Mouse (Mus musculus) adrenal gland, adult 10 weeks (tissue): Measurements from ENCODE around the gene Atn1. TPM values are rescaled to one million over a fixed set of nuclear protein-coding genes. Genes with fewer than 3 reads are reported as not detected.

Experiments used
- polyA plus RNA-seq: library from polyadenylated mRNA; stranded (reverse); fragments of 350-450 nt; fragmentation: Illumina TruSeq; extraction: RNeasy Lipid Tissue Mini Kit (QIAGEN cat#74804); gene quantifications from one replicate; pipeline ENCODE4 v1.2.3, GENCODE M21; 2014; ENCODE audit warnings: low read depth, low replicate concordance

Atn1 gene
- 1.3 TPM for polyA plus RNA-seq

DNA sequence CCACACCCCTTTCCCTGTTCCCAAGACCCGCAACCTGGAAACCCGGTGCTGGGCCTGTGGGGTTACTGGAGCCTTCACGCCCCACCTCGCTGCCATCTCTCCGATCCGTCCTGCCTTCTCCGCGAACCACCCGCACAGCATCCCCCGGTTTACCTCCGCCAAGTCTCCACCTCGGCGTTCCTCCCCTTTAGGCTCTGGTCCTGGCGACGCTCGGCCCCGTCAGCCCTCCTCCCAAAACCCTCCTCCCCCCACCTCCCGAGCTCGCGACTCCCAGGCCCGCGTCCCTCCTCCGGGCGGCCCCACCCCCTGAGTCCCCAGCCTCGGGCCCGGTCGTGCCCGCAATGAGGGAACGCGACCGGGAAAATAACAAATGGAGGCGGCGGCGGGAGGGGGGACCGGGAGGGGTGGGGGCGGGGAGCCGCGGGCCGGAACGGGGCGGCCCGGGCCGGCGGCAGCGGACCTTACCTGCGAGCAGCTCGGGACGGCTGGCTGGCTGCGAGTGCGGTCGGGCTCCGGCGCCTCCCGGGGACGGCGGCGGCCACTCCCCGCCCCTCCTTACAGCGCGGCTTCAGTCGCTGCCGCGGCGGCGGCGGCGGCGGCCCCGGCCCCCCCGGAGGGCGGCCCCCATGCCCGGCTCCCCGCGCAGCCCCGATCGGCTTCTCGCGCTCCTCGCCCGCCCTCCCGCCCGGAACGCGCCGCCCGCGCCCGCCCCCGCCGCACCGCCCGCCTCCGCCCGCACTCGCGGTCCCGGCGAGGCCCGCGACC is at the start of gene Atn1, which contains the start of gene Gm45234:
Gene Atn1 (minus strand): TSS at position 694 of the 765 bp plus-strand sequence.
Gene Gm45234 (minus strand): TSS at position 191 of the 765 bp plus-strand sequence.

DNA sequence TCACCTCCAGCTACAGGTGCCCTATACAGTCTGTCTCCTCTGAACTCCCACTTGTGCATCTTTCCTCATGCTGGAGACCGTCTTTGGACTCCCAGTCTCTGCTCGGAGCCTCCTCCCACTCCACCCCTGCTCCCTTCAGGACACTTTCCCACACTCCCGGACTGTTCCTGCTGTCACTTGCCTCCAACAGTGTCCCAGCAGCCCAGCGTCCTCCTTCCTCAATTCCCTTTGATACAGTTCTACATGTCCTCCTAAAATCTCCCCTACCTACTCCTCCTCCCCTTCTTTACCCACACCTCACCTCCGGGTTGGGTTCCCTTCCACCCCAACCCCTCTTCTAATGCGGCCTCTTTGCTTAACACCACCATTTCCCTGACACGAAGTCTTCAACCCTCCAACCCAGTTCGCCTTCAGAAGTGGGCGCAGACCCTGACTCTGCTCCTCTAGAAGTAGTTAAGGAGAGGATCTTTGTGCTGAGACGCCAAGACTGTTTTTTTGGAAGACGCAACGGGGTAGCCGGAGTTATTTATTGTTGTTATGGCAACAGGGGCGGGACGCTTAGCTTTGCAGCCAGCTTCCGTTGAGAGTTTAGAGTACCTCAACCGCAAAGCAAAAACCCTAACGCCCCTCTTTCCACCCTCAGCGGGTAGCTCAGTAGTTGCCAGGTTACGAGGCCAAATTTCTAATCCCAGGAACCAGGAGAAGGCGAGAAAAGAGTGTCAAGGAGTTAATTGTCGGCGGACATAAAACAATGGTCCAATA is 23.1 kb upstream of the Atn1 start, which contains the start of gene Lrrc23:
Gene Lrrc23 (minus strand): TSS at position 506 of the 762 bp plus-strand sequence.

DNA sequence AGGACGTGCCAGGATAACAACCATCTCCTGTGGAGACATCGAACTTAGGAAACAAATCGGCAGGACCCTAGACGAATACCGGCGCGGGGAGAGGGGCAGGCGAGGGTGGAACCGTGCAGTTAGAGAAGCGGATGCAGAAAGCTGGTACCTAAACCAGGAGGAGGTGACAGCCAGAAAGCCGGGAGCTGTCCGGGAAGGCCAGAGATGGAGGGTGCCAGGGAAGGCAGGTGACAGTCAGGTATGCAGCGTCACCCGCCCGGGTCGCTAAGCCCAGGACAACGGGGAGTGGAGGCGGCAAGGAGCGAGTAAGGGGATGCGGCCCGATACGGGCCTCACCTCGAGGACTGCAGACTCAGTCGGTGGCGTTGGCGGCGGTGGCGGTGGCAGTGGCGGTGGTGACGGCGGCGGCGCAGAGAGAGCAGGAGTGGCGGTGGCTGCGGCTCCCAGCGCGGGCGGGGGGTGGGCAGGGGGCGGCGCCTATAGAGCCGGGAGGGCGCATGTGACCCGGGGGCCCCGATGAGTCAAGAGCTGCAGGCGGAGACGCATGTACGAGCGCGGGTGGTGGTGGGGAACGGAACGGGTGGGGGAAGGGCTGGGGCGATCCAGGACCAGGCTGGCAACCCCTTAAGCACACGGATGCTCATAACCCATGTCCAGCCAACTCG is 12.9 kb upstream of the Atn1 start, which contains the start of gene Eno2:
Gene Eno2 (minus strand): TSS at position 573 of the 665 bp plus-strand sequence.

DNA sequence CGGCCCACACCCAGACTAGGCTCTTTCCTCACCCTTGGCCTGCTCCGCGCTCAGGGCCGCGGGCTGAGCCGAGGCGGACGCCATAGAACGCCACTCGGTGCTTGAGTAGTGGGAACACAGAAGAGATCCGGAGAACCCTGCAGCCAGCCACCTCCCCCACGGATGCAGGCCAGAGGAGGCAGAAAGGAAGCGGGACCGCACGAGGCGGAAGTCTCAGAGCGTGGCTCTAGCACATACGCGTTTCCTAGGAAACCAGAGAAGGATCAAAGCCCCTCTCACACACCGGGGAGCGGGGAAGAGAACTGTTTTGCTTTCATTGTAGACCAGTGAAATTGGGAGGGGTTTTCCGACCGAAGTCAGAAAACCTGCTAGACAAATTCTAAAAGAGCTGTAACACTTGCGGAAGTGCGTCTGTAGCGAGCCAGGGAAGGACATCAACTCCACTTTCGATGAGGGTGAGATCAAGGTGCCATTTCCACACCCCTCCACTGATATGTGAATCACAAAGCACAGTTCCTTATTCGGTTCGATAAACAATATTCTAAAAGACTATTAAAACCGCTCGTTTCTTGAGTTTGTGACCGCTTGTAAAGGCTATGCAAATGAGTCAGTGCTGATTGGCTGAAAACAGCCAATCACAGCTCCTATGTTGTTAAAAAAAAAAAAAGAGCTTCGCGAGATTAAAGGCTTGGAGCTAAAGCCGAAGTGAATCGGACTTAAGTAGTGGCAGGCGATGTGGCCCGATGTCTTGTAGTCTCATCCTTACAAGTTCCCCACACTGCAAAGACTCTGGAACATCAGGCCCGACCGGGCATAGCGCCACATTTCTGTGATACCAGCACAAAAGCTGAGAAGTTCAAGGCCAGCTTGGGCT is 15.2 kb downstream of the Atn1 start, which contains the start of gene Grcc10:
Gene Grcc10 (minus strand): TSS at position 487 of the 874 bp plus-strand sequence.

DNA sequence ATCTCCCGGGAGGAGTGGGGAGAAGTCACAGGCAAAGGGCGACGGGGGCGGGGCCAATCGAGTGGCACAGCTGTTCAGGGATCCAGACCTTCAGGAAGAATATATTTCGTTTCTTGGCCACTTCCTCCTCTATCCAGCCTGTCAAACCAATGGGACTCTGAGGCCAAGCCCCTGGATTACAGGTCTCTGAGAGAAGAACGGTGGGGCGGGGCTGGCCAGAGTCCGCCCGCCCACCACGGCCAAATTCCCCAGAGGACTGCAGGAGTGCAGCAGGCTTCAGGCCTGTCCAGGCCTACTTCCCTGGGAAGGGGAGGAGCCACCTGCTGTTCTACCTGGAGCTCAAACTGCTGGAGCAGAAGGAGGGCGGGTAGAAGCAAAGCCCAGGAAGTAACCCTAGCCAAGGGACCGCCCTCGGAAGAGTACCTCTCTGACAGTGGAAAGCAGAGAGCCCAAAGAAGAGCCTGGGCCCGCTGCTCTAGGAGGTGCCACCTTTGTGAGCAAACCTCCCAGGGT is 17.8 kb downstream of the Atn1 start, which contains the start of gene Ptpn6:
Gene Ptpn6 (minus strand): TSS at position 204 of the 513 bp plus-strand sequence.

DNA sequence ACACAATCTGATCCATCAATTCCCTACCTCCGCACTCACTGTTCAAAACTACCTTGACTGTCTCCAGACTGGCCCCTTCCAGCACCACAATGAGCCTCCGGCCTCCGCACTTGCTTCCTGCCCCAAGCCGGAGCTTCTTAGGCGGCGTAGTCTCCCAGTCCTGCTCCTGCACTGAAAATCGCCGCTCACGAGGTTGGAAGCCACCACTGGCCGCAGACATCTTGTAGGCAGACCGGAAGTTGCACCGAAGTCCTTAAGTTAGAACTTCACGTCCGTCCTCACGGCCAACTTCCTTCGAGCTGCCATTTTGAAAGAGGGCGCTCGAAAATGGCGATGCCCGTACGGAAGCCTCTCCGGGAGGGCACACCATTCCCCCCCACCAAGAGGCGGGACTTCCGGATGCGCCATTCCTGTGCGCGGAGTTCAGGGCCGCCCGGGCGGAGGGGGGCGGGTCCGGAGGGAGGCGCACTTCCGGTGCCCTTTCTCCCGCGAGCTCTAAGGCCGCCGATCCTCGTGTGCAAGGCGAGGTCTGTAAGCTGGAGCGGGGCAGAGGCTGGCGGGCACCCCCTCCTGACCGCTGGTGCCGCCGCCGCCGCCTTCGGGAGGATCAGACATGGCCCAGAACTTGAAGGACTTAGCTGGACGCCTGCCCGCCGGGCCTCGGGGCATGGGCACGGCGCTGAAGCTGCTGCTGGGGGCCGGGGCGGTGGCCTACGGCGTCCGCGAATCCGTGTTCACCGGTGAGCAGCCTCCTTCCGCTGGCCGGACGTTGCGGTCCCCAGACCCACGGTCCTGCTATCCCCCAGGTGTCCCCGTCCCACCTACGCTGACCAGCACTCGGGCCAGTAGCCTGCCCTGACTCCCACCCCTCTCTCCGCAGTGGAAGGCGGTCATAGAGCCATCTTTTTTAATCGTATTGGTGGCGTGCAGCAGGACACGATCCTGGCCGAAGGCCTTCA is 44.2 kb downstream of the Atn1 start, which contains the start of the genes Emg1 and Phb2:
Gene Emg1 (minus strand): TSS at position 355 of the 959 bp plus-strand sequence.
Gene Phb2 (plus strand): TSS at position 513 of the 959 bp plus-strand sequence.

Other genes starting within 250 kb of the Atn1 start
- 19.7 TPM for gene C1ra, start 244.1 kb downstream of the Atn1 start, polyA plus RNA-seq
- gene C1s1, start 214.2 kb downstream of the Atn1 start, polyA plus RNA-seq = 62.6 TPM
- gene C1rb, start 186.2 kb downstream of the Atn1 start, polyA plus RNA-seq = 0.29 TPM
- gene C1s2, start 120.4 kb downstream of the Atn1 start, polyA plus RNA-seq = 0.29 TPM
- gene Lpcat3, start 93.5 kb downstream of the Atn1 start, polyA plus RNA-seq = 56.7 TPM
- 16.4 TPM for gene Emg1, start 44.3 kb downstream of the Atn1 start, polyA plus RNA-seq
- gene Phb2, start 44.2 kb downstream of the Atn1 start, polyA plus RNA-seq = 35.9 TPM
- gene Ptpn6, start 17.8 kb downstream of the Atn1 start, polyA plus RNA-seq = 1.5 TPM
- 4.3 TPM for gene Grcc10, start 15.2 kb downstream of the Atn1 start, polyA plus RNA-seq
- gene Gm45234, start 503 bp downstream of the Atn1 start, polyA plus RNA-seq = not detected
- gene Eno2, start 13.1 kb upstream of the Atn1 start, polyA plus RNA-seq = 2.2 TPM
- not detected for gene Lrrc23, start 23.2 kb upstream of the Atn1 start, polyA plus RNA-seq
- not detected for gene Spsb2, start 52.1 kb upstream of the Atn1 start, polyA plus RNA-seq
- 34.6 TPM for gene Tpi1, start 57.8 kb upstream of the Atn1 start, polyA plus RNA-seq
- 34.7 TPM for gene Usp5, start 73.0 kb upstream of the Atn1 start, polyA plus RNA-seq
- gene Cdca3, start 73.0 kb upstream of the Atn1 start, polyA plus RNA-seq = 1.5 TPM
- gene Gnb3, start 83.8 kb upstream of the Atn1 start, polyA plus RNA-seq = 0.35 TPM
- 0.93 TPM for gene P3h3, start 101.2 kb upstream of the Atn1 start, polyA plus RNA-seq
- not detected for gene Gpr162, start 107.5 kb upstream of the Atn1 start, polyA plus RNA-seq
- 0.29 TPM for gene Cd4, start 131.7 kb upstream of the Atn1 start, polyA plus RNA-seq
- 0.29 TPM for gene Lag3, start 155.2 kb upstream of the Atn1 start, polyA plus RNA-seq
- gene Ptms, start 163.6 kb upstream of the Atn1 start, polyA plus RNA-seq = 243 TPM
- gene Mlf2, start 174.9 kb upstream of the Atn1 start, polyA plus RNA-seq = 12.2 TPM
- gene Cops7a, start 209.0 kb upstream of the Atn1 start, polyA plus RNA-seq = 32.9 TPM
- gene Pianp, start 240.2 kb upstream of the Atn1 start, polyA plus RNA-seq = not detected